Mouse (Mus musculus): Measurements from ENCODE around the gene Mdp1. TPM values are rescaled to one million over a fixed set of nuclear protein-coding genes. Genes with fewer than 3 reads are reported as not detected.

Gene Mdp1
- 27.5 and 28.1 TPM in 2 replicates for polyA plus RNA-seq (2016; fragmentation: Nextera tagmentation; extraction: Ambion mirVana)

- H3K9ac ChIP-seq, result peak within 1 kb of the TSS; percentile 75
- H3K27me3 ChIP-seq (replicated peaks), result no peaks in the 10 kb centered on the region
- peak within 1 kb of the TSS; percentile 68 for H3K4me2 ChIP-seq
- peak; percentile 94 for ATAC-seq
- peak within 1 kb of the TSS; percentile 70 for H3K27ac ChIP-seq
- peak within 1 kb of the TSS; percentile 69 for H3K4me3 ChIP-seq
- H3K36me3 ChIP-seq, result peaks cover 43% of the 10 kb centered on the region
- WGBS (ENCODE audit: insufficient replicate concordance), result under 1% methylated on average over 39 of the region's 39 CpGs
- peaks cover 23% of the 10 kb centered on the region for H3K4me1 ChIP-seq
- H3K9me3 ChIP-seq (replicated peaks), result no peaks in the 10 kb centered on the region
These were observed at the start of gene Mdp1 for GRCm38 (mm10) chr14:55659960-55660573. Mdp1 (minus strand) TSS chr14:55660508.

DNA sequence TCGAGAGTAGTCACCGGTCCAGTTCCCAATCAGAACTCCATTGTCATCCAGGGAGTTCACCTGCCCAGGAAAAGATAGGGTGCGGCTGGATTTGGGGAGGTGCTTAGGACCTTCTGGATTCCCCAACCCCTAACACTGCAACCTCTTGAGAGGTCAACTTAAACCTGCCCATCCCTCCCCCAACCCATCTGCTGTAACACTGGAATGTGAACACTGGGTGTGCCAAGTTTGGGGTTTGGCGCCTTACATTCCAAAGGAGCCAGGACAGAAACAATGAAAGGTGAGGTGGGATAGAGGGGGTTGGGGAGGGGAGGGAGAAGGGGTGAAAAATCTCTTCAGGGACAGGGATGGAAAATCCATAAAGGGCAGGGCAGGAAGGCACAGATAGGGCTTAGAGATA lies 49.2 kb upstream of the Mdp1 start:
- WGBS (ENCODE audit: insufficient replicate concordance), result 80% methylated on average over 4 of the region's 4 CpGs
- H3K27ac ChIP-seq, result no peak overlapping the region
- peaks cover 21% of the 10 kb centered on the region for H3K27me3 ChIP-seq (replicated peaks)
- peaks cover 59% of the 10 kb centered on the region for H3K4me1 ChIP-seq
- no peaks in the 10 kb centered on the region for H3K36me3 ChIP-seq
- H3K9ac ChIP-seq, result no peak overlapping the region
- ATAC-seq, result no peak
- no peak overlapping the region for H3K4me3 ChIP-seq
- H3K9me3 ChIP-seq (replicated peaks), result no peaks in the 10 kb centered on the region
- no peak overlapping the region for H3K4me2 ChIP-seq

DNA sequence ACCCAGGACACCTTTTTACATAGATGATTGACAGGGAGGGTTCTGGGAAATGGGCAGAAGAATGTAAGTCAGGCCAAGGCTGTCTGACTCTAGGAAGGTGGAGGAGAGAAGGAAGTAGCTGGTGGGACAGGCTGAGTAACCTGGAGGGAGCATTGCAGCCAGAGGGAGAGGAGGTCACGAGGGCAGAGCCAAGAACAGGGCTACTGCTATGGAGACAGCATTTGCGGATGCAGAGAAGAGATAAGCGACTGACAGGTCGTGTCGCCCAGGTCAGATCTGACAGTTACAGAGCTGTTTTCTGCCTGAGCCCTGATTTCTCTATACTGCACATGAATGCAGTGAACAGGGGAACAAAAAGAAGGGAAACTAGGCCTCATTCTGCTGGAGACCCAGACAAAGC lies 47.1 kb upstream of the Mdp1 start:
- Histone ChIP-seq H3K4me2 (no peak overlapping the region), H3K4me3 (no peak overlapping the region), H3K27me3 (replicated peaks) (peaks cover 6% of the 10 kb centered on the region), H3K27ac (no peak overlapping the region), H3K9me3 (replicated peaks) (no peaks in the 10 kb centered on the region), H3K4me1 (peaks cover 40% of the 10 kb centered on the region), H3K36me3 (no peaks in the 10 kb centered on the region), H3K9ac (no peak overlapping the region)
- WGBS (ENCODE audit: insufficient replicate concordance), result 16% methylated on average over 5 of the region's 5 CpGs
- peak; percentile 63 for ATAC-seq

GRCm38 (mm10) chr14:55706051-55706600 lies 45.8 kb upstream of the Mdp1 start:
- Histone ChIP-seq H3K4me1 (peaks cover 31% of the 10 kb centered on the region), H3K9ac (no peak overlapping the region), H3K27ac (no peak overlapping the region), H3K4me2 (no peak overlapping the region), H3K27me3 (replicated peaks) (no peaks in the 10 kb centered on the region; the same call in none of the 2 replicates), H3K9me3 (replicated peaks) (no peaks in the 10 kb centered on the region), H3K4me3 (no peak overlapping the region), H3K36me3 (no peaks in the 10 kb centered on the region)
- no peak for ATAC-seq
- 57% methylated on average over 8 of the region's 8 CpGs for WGBS (ENCODE audit: insufficient replicate concordance)

DNA sequence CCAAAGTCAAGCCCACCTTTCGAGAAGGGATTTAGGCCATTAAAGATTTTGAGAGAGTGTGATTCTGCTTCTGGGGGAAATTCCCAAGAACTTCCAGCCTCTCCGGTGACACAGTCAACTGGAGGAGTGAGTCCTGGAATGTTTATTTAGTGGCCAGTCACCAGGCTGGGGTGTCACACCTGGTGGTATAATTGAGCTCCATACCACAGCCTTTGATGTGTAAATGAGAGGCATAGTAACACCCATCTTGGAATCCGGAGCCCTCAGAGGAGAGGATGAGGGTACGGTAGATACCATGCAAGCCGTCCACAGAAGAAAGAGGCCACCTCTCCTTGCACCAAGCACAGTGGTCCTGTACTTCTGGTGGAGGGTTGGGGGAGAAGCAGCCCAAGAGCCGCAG lies 42.5 kb upstream of the Mdp1 start:
- ATAC-seq, result no peak
- Histone ChIP-seq H3K36me3 (no peaks in the 10 kb centered on the region), H3K4me3 (no peak overlapping the region), H3K27me3 (replicated peaks) (no peaks in the 10 kb centered on the region; the same call in 1 of the 2 replicates), H3K27ac (no peak overlapping the region), H3K4me1 (peaks cover 28% of the 10 kb centered on the region), H3K9me3 (replicated peaks) (no peaks in the 10 kb centered on the region), H3K9ac (no peak overlapping the region), H3K4me2 (no peak overlapping the region)
- 70% methylated on average over 6 of the region's 6 CpGs for WGBS (ENCODE audit: insufficient replicate concordance)

- Histone ChIP-seq H3K36me3 (no peaks in the 10 kb centered on the region), H3K4me3 (no peak overlapping the region), H3K27ac (no peak overlapping the region), H3K27me3 (replicated peaks) (no peaks in the 10 kb centered on the region; the same call in 1 of the 2 replicates), H3K9me3 (replicated peaks) (no peaks in the 10 kb centered on the region), H3K9ac (no peak overlapping the region), H3K4me1 (peaks cover 12% of the 10 kb centered on the region), H3K4me2 (no peak overlapping the region)
- 66% methylated on average over 9 of the region's 9 CpGs for WGBS (ENCODE audit: insufficient replicate concordance)
- ATAC-seq, result no peak
These were observed 40.8 kb upstream of the Mdp1 start for GRCm38 (mm10) chr14:55701131-55701530.

DNA sequence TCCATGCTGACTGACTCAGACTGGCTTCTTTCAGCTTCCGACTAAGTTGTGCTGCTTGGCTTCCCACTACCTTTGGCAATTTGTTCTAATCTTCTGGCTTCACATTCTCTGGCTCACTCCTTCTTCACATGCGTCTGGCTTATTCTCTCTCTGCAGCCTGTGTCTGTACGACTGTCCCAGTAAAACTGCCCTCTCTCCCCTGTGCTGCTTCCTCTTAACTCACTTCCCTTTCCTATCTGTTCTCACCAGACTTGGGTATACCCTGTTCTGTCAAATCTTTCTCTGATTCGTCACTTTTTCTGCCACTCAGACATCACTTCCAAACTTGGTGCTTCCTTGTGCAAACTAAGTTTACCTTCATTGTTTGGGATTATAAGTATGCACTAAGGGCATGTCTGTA lies 36.9 kb upstream of the Mdp1 start:
- no peak for ATAC-seq
- 0 out of 2 replicates have a peak, but pooled peaks cover 5% of the 10 kb centered on the region for H3K4me1 ChIP-seq
- H3K27me3 ChIP-seq (replicated peaks), result no peaks in the 10 kb centered on the region
- H3K4me3 ChIP-seq, result no peak overlapping the region
- H3K36me3 ChIP-seq, result no peaks in the 10 kb centered on the region
- 43% methylated on average over 4 of the region's 4 CpGs for WGBS (ENCODE audit: insufficient replicate concordance)
- no peak overlapping the region for H3K27ac ChIP-seq
- no peaks in the 10 kb centered on the region for H3K9me3 ChIP-seq (replicated peaks)
- H3K4me2 ChIP-seq, result no peak overlapping the region
- H3K9ac ChIP-seq, result no peak overlapping the region

- H3K9me3 ChIP-seq (replicated peaks), result no peaks in the 10 kb centered on the region
- WGBS (ENCODE audit: insufficient replicate concordance), result 67% methylated on average over 10 of the region's 10 CpGs
- no peak for ATAC-seq
These were observed 29.1 kb upstream of the Mdp1 start for GRCm38 (mm10) chr14:55689433-55689832.

DNA sequence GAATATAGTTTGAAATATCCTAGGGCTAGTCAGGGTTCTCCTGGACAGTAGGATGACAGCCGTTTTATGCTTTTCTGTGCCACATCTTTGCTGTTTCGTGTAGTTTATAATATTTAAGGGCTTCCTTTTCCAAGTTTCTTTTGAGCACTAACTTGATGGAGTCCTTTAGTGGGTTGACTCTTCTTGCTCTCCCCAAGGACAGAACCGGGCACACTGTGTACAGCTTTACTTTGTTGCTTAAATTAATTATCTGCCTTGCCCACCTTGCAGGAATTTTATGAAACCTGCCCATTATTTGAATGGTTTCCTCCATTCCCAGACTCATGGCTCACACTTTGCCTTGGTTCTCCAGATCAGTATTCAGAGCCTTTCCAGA lies 21.8 kb upstream of the Mdp1 start:
- H3K9me3 ChIP-seq (replicated peaks), result no peaks in the 10 kb centered on the region
- H3K4me3 ChIP-seq, result peak overlapping the region; percentile 78
- ATAC-seq, result peak; percentile 17
- H3K36me3 ChIP-seq, result peaks cover 35% of the 10 kb centered on the region
- H3K4me1 ChIP-seq, result peaks cover 21% of the 10 kb centered on the region
- peak overlapping the region; percentile 88 for H3K27ac ChIP-seq
- peak overlapping the region; percentile 80 for H3K4me2 ChIP-seq
- peak overlapping the region; percentile 82 for H3K9ac ChIP-seq
- WGBS (ENCODE audit: insufficient replicate concordance), result 15% methylated on average over 3 of the region's 3 CpGs
- 0 out of 2 replicates have a peak, but pooled peaks cover 3% of the 10 kb centered on the region for H3K27me3 ChIP-seq (replicated peaks)

More at GRCm38 (mm10) chr14:55689433-55689832, 29.1 kb upstream of the Mdp1 start:
- Histone ChIP-seq H3K4me3 (no peak overlapping the region), H3K27me3 (replicated peaks) (peaks cover 3% of the 10 kb centered on the region; the same call in 1 of the 2 replicates), H3K9ac (no peak overlapping the region), H3K36me3 (no peaks in the 10 kb centered on the region), H3K4me2 (no peak overlapping the region), H3K27ac (no peak overlapping the region), H3K4me1 (no peaks in the 10 kb centered on the region)

DNA sequence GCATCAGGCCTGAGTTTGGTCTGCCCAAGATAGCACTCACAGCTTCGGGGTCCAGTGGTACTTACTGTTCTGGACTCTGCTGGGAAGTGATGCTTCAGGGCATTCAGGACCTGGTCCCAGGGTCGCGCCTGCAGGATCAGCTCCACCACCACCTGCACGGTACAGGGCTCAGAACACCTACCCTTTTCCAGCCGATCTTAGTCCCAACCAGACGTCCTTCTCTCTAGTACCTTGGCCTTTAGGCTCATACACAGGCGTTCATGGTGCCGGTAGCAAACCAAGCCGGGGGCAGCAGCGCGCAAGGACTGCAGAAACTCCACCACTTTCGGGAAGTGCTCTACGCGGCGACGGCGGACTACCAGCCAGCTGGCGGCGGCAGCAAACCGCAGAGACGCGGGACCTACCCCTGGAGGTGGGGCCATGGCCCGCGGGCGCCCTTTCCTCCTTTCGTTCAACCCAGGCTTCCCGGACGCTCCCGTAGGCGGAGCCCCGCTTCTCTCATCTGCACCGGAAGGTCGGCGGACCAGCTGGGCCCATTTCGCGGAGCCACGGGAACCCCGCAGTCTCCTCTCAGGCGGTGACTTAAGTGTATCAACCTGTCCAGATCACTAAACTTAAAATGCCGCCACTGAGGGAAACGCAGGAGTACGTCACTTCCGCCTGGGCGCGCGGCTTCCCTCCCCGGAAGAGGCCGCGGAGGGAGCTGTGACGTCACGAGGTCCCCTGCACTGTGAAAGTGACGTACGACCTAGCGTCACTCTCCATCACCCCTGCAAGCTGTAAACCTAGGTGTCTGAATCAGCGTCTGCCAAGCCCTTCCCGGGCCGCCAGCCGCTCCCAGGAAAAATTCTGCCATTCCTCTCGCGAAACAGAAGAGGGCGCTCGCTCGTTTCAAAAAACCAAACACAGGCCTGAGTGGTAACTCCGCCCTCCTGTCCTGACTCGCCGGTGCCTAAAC lies 21.1 kb upstream of the Mdp1 start, which contains the start of gene Tinf2:
Gene Tinf2 (minus strand): TSS at position 661 of the 958 bp plus-strand sequence.
- Histone ChIP-seq H3K4me3 (peak within 1 kb of the TSS; percentile 78), H3K4me1 (peaks cover 21% of the 10 kb centered on the region), H3K9ac (peak within 1 kb of the TSS; percentile 82), H3K4me2 (peak within 1 kb of the TSS; percentile 80), H3K36me3 (peaks cover 41% of the 10 kb centered on the region), H3K27ac (peak within 1 kb of the TSS; percentile 88), H3K9me3 (replicated peaks) (no peaks in the 10 kb centered on the region), H3K27me3 (replicated peaks) (0 out of 2 replicates have a peak, but pooled peaks cover 2% of the 10 kb centered on the region)
- WGBS (ENCODE audit: insufficient replicate concordance), result under 1% methylated on average over 66 of the region's 66 CpGs
- ATAC-seq, result peak; percentile 94

DNA sequence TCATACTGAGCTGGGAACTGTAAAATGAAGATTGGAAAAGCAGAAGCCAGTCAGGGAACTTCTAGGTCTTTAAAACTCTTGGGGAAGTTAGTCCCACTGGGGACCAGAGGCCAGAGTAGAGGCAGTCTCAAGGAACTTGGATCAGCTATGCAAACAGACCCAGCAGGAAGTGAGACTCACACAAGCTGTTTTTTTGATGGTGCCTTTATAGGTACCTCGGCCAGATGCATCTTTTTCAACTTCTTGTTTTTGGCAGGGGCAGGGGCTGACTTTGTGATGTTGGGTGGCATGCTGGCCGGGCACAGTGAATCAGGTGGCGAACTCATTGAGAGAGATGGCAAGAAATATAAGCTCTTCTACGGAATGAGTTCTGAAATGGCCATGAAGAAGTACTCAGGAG lies 17.3 kb upstream of the Mdp1 start:
- Histone ChIP-seq H3K27me3 (replicated peaks) (no peaks in the 10 kb centered on the region), H3K9ac (no peak overlapping the region), H3K4me3 (no peak overlapping the region), H3K4me2 (no peak overlapping the region), H3K9me3 (replicated peaks) (no peaks in the 10 kb centered on the region), H3K4me1 (peaks cover 32% of the 10 kb centered on the region), H3K36me3 (peaks cover 60% of the 10 kb centered on the region), H3K27ac (no peak overlapping the region)
- 70% methylated on average over 4 of the region's 4 CpGs for WGBS (ENCODE audit: insufficient replicate concordance)
- ATAC-seq, result no peak

DNA sequence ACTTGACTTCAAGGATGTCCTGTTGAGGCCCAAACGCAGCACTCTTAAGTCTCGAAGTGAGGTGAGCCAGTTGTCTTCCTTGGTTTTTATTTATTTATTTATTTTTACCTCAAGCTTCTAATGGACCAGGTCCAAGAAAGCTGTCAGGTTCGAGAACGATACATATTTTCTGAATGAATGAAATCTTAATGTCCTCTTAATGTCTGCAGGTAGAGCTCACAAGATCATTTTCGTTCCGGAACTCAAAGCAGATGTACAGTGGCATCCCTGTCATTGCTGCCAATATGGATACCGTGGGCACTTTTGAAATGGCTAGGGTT lies 12.4 kb upstream of the Mdp1 start:
- H3K27me3 ChIP-seq (replicated peaks), result no peaks in the 10 kb centered on the region
- peaks cover 45% of the 10 kb centered on the region for H3K36me3 ChIP-seq
- H3K27ac ChIP-seq, result peak overlapping the region; percentile 90
- ATAC-seq, result no peak
- H3K4me3 ChIP-seq, result peak overlapping the region; percentile 85
- H3K9me3 ChIP-seq (replicated peaks), result no peaks in the 10 kb centered on the region
- H3K9ac ChIP-seq, result peak overlapping the region; percentile 85
- WGBS (ENCODE audit: insufficient replicate concordance), result 57% methylated on average over 7 of the region's 7 CpGs
- peak overlapping the region; percentile 83 for H3K4me2 ChIP-seq
- peaks cover 38% of the 10 kb centered on the region for H3K4me1 ChIP-seq
